Mouse (Mus musculus) layer of hippocampus, adult 8-10 months (tissue): ENCODE measurements around the gene Ppia. TPM values are rescaled to one million over a fixed set of nuclear protein-coding genes. Genes with fewer than 3 reads are reported as not detected.
"Not testable (repeated sequence)": the region's sequence is repeated elsewhere in the genome, so short reads cannot be mapped to it uniquely, and the experiment has no call there.

ENCODE experiments used
- DNase-seq, 2 experiments: peaks; one replicate each; pipeline ENCODE4 v3.0.0; 2022; ENCODE audit warnings: low spot score in 2 of 2
- microRNA-seq, 2 experiments: library from miRNA; unstranded; fragments of <30 nt; microRNA quantifications; one replicate each; pipeline ENCODE4 v1.2.0; 2022
- total RNA-seq, 4 experiments: library from RNA; stranded (reverse); gene quantifications; 2 replicates each; pipeline ENCODE4 v1.2.4; 2022

The Ppia gene
- total RNA-seq, 4 experiments from 2014 or later: 1,319 to 1,646 (median 1,558) TPM

DNA sequence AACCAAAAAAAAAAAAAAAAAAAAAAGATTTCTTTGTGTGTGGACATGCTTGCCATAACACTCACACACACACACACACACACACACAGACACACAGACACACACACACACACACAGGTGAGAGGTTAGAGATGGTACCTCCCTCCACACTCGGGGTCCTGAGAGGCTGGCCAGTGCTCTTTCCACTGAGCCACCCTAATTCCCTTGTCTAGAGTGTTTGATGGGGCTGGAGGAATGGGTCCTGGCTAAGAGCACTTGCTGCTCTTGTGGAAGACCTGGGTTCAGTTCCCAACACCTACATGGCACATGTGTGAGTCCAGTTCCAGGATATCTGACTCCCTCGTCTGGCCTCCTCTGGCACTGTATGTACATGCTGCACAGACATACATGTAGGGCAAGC, 22.4 kb downstream of the Ppia start:
- no peak for DNase-seq

DNA sequence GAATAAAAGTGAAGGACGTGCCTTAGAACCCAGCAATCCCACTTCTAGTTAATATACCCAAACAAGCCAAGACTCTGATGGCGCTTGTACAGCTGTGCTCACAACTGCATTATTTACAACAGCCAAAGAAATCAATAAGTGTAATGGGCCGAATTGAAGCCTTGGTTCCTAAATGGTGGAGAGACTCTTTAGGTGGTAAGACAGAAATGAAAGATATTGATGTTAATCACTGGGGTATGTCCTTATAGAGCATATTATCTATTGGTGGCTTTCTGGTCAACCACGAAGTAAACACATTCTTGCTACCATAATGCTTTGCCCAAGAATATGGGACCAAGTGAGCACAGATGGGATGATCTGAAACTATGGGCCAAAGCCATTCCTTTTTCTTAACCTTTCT, 24.9 kb downstream of the Ppia start:
- no peak for DNase-seq

DNA sequence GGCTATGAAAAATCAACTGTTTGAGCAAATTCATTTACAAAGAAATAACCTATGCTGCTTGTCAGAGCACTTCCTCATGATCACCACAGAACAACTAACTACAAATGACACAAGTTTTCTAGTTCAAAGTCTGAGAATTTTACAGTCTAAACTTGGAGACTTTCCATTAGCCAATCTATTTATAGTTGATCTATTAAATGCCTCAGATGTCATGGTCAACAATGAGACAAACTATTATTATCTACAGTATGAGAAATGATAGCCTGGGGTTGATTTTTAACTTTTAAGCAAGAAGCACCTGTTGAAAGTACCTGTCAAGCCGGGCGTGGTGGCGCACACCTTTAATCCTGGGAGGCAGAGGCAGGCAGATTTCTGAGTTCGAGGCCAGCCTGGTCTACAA, 27.3 kb downstream of the Ppia start:
- DNase-seq: no peak

DNA sequence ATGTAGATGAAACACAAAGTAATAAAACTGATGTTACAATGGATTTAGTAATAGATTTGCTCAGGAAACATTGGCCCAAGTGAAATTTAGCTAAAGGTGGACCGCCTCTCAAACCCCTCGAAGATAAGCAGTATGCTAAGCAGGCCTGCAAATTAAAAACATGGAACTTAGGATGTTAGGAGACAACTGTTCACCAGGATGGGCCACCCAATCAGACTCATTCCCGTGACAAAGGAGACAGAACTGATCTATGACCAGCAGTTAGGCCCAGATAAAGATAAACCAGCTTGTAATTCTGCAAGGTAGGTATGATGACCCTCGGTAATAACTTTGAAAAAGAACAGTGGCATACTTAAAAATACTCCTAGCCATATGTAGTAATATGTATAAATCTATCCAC, 27.9 kb downstream of the Ppia start:
- DNase-seq: no peak

DNA sequence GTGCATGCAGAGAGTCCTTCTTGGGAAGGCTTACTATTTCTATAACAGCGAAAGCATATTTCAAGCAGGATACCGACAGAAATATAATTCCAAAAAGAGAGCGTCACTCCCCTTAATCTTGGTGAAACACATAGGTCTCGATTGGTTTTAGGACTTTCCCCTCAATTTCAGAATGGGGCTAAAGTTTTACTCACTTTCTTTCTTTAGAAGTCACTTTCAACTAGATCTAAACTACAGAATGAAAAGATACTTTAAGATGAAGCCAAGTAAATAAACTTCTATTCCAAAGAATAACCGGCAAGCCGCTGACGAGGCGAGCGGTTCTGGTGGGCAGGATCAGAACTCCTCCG, 28.5 kb downstream of the Ppia start:
- no peak for DNase-seq

DNA sequence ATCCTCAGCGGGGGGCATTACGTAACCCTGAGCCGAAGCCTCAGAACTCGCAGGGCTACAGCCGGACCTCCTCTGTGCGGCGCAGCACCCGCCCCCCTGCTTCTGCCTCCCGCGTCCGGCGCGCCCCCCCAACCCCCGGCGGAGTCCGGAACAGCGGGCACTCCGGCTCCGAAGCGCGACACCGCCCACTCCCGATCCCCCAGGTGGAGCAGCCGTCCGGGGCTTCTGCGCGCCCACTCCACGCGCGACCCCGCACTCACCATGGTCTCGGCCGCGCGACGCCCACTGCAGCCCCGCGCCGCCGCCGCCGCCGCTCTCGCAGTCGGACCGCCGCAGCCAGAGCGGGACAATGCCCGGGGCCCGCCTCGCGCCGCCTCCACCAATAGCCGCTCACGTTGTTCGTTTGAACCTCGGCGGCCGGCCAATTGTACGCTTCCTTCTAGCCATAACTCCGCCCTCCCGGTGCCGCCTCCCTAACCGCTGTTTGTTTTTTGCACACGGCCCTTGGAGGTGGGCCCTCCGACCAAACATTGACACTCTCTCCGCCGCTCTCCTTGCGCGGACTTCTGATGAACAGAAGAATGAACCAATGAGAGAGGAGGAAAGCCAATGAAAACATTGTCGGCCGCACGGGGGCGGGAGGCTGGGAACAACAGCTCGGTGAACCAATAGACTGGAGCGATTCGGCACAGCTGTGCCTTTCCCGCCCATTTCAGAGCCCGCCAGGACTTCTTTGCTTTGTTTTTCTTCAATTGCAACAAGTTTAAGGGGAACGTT, 29.0 kb downstream of the Ppia start, which contains the start of gene H2afv:
Gene H2afv, minus strand, starts transcription at position 367 of the 777 bp plus-strand sequence.
- DNase-seq: peak; percentile 99 to 100

DNA sequence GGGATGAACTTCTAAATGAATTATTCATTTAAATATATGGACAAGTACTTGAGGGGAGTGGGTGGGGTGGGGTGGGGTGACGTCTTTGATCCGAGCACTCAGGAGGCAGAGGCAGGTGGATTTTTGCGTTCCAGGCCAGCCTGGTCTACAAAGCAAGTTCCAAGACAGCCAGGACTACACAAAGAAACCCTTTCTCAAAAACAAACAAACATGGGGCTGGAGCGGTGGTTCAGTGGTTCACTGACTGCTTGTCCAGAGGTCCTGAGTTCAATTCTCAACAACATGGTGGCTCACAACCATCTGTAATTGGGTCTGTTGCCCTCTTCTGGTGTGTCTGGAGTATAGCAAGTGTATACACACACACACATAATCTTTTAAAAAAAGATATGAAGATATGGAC, 30.2 kb downstream of the Ppia start:
- DNase-seq: no peak

DNA sequence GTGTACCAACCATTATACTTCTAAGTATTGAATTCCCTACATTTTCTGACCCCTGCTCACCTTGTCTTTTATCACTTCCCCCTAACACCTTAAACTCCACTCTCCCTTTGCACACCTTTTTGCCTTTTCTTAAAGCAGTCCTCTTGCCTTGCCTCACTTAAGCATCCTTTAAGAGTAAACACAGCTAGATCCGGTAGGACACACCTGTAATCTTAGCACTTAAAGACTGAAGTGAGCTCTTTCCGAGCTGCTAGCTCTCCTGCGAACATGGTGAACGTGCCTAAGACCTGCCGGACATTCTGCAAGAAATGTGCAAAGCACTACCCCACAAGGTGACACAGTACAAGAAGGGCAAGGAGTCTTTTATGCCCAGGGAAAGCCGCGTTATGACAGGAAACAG, 30.7 kb downstream of the Ppia start:
- no peak for DNase-seq

DNA sequence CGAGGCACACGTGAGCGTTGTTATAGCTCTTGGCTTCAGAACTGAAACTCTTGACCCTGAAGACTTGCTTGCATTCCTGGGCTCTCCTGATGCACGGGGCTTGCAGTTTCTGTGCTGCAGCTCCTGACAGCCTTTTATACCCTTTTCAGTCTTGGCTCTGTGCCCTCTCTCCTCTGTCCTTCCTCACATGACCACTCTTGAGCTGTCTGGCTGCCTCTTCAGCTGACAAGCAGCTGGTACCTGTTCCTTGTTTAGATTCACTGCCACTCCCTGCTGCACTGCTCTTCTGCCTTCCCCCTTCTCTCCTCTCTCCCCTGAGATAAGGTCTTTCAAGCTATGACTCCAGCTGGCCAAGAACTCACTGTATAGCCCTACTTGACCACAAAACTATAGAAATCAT, 32.2 kb downstream of the Ppia start:
- no peak for DNase-seq

DNA sequence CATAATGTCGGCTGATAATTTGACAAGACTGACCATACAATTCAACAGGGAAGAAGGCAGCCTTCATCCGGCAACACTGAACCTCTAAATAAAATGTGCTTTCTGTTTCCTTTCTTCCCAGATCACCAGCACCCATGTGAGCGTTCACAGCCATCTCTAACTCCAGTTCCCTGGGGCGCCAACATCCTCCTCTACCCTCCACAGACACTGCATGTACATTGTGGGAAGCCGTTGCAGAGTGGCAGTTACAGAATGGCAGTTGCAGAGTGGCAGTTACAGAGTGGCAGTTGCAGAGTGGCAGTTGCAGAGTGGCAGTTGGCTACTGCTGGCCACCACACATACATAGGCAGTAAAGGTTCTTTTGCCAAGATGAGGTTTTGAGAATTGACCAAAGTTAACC, 32.9 kb downstream of the Ppia start:
- DNase-seq: not testable (repeated sequence)

DNA sequence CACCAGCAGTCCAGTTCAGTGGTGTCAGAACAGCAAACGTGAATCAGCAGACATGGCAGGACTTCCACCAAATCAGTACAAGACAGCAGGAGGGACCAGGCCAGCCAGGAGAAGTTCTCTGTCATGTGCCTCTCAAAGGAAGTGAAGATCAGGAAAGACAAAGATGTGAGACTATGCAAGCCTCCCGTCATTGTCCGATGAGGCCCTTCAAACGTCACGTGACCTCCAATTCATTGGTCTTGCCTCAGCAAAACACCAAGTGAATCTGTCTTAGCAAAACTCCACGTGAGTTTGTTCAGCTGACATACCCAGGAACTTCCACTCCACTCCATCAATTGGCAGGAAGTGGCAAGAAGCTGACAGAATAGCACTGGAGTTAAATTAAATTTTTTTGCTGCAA, 40.8 kb downstream of the Ppia start:
- no peak for DNase-seq

DNA sequence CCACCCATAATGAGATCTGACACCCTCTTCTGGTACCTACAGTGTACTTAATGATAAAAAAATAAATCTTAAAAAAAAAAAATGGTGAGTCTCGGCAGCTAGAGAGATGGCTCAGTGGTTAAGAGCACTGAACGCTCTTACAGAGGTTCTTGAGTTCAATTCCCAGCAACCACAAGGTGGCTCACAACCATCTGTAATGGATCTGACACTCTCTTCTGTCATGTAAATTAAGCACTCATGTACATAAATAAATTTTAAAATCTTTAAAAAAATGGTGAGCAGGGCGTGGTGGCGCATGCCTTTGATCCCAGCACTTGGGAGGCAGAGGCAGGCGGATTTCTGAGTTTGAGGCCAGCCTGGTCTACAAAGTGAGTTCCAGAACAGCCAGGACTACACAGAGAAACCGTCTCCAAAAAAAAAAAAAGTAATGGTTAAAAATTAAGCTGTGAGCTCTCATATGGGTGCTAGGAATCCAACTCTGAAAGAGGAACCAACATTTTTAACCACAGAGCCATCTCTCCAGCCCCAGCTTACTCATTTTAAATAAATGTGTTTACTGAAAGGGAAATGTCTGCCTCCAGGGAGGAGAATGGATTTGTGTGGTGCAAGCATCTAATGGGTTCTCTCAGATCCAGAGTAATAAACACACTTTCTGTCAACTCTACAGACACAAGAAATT, 48.1 kb downstream of the Ppia start:
- DNase-seq: no peak

DNA sequence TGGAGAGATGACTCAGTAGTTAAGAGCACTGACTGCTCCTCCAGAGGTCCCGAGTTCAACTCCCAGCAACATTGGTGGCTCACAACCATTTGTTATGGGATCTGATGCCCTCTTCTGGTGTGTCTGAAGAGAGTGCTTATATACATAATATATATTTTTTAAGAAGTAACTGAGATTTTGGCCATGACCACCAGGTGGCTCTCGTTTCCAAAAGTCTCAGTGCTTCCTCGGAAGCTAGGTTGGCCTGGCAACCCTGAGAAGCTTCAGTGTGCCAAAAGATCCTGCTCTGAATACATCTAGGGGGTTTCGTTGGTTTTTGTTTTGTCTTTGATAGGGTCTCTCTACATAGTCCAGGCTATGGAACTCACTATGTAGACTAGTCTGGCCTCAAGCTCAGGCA, 49.9 kb downstream of the Ppia start:
- DNase-seq: peak in 1 of 2 experiments; percentile 44

DNA sequence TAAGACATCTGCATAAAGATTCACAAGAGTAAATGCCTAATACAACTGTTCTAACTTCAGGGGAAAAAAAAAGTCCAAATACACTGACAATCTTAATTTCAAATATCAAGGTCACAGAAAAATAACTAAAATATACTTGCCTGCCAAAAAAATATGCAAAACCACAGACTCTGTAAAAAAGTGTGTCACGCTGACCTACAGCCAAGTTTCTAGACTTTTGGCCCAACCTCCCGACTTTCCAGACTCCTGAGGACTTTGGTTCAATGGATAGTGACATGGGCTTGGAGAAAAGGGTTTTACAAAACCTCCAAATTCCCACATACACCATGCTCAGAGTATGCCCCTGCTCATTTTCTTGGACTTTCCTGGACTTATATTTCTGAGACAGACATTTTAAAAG, 53.3 kb downstream of the Ppia start:
- DNase-seq: no peak

Small RNA genes within 50 kb of the gene (microRNA-seq; reads per million reads assigned to microRNA genes)
- 1.0 to 1.6 reads per million in 2 experiments for gene Mir7651

Other genes starting within 250 kb of the Ppia start
- gene A730071L15Rik, start 215.4 kb upstream of the Ppia start, total RNA-seq: under 1 TPM; 0.27 to 0.39 (median 0.29) TPM
- 100 to 1,000 TPM; 124 to 133 (median 129) TPM for gene Nudcd3, start 215.0 kb upstream of the Ppia start, total RNA-seq
- gene Npc1l1, start 185.3 kb upstream of the Ppia start, total RNA-seq: under 1 TPM; 0.11 to 0.68 (median 0.48) TPM
- gene Ddx56, start 147.7 kb upstream of the Ppia start, total RNA-seq: 10 to 100 TPM; 45.9 to 52.9 (median 47.5) TPM
- 100 to 1,000 TPM in 2 of 4 experiments, 10 to 100 TPM in 2; 96.3 to 107 (median 101) TPM for gene Tmed4, start 140.6 kb upstream of the Ppia start, total RNA-seq
- gene Ogdh, start 123.8 kb upstream of the Ppia start, total RNA-seq: 100 to 1,000 TPM; 218 to 238 (median 227) TPM
- gene Zmiz2, start 26.4 kb upstream of the Ppia start, total RNA-seq: 100 to 1,000 TPM; 157 to 169 (median 159) TPM
- 10 to 100 TPM; 26.4 to 39.8 (median 36.9) TPM for gene H2afv, start 29.0 kb downstream of the Ppia start, total RNA-seq
- gene Purb, start 60.5 kb downstream of the Ppia start, total RNA-seq: 100 to 1,000 TPM; 202 to 239 (median 220) TPM
- gene Myo1g, start 105.5 kb downstream of the Ppia start, total RNA-seq: 1 to 10 TPM in 1 of 4 experiments, under 1 TPM in 3; 0.39 to 1.3 (median 0.51) TPM
- 10 to 100 TPM; 47.4 to 53.9 (median 52.2) TPM for gene Ccm2, start 131.4 kb downstream of the Ppia start, total RNA-seq
- 10 to 100 TPM; 35.7 to 52.6 (median 47.5) TPM for gene Nacad, start 190.6 kb downstream of the Ppia start, total RNA-seq
- gene Tbrg4, start 210.6 kb downstream of the Ppia start, total RNA-seq: 10 to 100 TPM; 45.5 to 52.5 (median 48.4) TPM
- not detected for gene Wap, start 223.2 kb downstream of the Ppia start, total RNA-seq
- gene Ramp3, start 243.1 kb downstream of the Ppia start, total RNA-seq: 1 to 10 TPM; 4.8 to 7.3 (median 6.9) TPM